Mouse (Mus musculus) ES-CJ7 (cell line): ENCODE measurements around the gene Nelfb.

Experiments
- DNase-seq: peaks from one replicate; pipeline ENCODE4 v3.0.0; 2011; ENCODE audit warnings: low read depth, low spot score

Nelfb gene

DNA sequence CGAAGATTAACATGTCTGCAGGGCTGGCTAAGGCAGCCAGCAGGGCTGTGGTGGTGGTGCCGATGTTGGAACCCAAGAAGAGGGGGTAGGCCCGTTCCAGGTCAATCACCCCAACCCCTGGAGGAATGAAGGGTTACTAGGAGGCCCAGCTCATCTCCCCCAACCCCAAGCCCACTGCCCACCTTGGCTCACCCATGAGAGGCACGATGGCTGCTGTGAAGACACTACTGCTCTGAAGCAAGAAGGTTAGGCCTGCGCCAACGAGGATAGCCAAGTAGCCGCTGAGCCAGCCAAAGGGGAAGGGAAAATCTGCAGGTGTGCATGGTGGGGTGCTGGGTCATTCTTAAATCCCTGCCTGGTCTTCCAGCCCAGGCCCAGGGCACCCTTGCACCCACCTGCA lies 19.3 kb upstream of the Nelfb start:
- no peak for DNase-seq

DNA sequence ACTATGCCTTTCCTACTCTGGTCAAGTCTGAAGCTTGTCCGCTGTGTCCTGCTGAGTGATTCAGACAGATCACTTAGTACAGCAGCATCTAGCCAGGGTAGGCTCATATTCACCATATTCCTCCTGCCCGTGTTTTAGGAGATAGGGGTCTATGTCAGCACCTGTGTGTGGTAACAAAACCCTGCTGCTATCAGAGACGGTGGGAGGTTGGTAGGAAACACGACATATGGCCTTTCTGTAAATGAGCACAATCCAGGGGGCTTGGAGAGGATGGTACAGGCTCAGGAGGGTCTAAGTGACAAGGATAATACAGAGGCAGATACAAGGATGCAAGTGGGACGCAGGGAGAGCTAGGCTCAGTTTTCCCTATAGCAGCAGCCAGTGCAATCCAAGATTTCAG lies 18.3 kb upstream of the Nelfb start:
- no peak for DNase-seq

DNA sequence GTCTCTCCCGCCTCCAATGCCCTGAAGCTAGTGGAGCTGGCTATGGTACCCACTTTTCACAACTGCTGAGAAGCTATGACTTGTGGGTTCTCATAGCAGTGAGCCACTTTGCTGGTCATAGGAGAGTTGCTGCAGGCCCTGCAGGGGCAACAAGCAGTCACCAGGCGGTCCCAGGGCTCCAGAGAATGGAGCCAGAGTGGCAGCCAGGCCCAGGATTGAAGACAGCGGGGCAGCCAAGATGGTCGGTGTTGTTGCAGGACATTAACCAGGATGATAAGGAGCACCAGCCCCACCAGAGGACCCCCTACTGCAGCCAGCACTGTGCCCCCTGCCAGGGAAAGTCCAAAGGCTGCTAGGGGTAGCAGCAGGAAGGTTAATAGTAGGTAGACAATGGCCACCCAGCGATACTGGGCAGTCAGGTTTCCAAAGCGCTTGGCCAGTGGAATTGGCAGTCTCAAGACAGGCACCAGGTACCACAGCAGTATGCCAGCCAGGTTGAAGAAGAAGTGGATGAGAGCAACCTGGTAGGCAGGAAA lies 17.8 kb upstream of the Nelfb start:
- no peak for DNase-seq

DNA sequence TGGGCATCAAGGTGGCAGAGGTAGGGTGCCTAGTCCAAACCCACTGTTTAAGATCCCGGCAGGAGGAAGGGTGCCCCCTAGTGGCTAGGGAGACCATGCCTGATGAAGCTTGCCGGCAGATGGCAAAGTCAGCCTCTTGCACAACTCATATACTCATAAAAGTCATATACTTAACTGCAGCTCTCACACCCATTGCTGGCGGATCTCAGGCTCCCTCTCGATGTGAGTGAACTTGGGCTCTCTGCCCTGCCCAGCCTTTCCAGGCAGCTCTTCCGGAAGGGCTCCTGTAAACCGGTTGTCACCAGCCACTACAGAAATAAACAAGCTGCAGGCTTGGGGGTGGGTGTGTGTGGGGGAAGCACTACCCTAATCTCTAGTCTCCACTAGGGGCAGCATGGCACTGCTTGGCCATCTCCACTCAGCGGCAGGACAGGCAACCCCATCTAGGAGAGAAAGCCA lies 17.2 kb upstream of the Nelfb start:
- DNase-seq, result peak; percentile 95

DNA sequence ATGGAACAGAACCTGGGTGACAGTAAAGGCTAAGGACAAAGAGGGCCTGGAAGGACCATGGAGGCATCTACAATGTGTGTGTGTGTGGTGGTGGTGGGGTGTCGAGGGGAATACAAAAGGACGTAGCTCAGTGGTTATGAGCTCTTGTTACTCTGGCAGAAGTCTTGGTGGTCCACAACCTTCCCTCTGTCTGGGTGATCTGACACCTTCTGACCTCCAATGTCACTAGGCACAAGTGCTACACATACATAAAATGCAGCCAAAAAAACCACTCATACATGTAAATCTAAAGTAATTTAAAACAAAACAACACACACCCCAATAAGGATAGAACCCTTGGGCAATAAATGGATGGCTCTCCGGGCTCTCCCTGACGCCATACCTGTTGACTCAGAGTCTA lies 16.1 kb upstream of the Nelfb start:
- DNase-seq, result no peak

DNA sequence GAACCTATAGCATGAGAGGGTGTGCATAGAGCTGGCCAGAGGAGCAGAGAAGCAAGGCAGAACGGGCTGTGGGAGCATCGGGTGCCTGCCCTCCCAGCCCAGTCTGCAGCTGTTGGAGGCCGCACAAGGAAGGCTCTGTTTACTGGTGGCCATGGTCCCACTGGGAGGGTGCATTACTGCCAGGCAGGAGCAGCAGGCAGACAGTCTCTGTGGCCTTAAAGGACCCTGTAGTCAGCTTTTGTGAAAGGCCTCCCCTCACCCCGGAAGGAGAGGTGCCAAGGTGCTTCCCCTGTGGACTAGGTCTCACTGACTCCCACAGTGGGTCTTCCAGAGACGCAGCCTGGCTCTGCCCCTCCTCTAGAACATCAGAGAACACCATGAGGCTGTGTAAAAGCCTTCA lies 15.6 kb upstream of the Nelfb start:
- no peak for DNase-seq

DNA sequence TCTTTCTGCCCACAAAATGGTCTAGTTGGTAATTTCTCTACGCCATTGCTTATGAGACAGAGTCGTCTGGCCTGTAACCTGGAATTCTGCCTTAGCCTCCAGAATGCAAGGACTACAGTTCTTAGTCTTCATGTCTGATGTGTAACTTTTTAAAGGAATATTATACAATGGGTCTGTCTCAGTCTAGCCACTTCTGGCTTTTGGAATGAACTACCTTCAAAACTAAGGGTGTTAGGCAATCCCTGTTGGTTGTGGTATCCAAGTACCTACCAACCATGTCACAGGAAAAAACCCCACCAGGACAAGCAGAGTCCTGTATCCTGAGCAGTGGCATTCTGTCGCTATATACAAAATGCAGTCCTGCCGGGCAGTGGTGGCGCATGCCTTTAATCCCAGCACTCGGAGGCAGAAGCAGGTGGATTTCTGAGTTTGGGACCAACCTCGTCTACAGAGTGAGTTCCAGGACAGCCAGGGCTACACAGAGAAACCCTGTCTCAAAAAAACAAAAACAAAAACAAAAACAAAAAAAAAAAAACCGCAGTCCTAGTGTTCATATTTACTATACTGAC lies 14.6 kb upstream of the Nelfb start:
- DNase-seq, result no peak

DNA sequence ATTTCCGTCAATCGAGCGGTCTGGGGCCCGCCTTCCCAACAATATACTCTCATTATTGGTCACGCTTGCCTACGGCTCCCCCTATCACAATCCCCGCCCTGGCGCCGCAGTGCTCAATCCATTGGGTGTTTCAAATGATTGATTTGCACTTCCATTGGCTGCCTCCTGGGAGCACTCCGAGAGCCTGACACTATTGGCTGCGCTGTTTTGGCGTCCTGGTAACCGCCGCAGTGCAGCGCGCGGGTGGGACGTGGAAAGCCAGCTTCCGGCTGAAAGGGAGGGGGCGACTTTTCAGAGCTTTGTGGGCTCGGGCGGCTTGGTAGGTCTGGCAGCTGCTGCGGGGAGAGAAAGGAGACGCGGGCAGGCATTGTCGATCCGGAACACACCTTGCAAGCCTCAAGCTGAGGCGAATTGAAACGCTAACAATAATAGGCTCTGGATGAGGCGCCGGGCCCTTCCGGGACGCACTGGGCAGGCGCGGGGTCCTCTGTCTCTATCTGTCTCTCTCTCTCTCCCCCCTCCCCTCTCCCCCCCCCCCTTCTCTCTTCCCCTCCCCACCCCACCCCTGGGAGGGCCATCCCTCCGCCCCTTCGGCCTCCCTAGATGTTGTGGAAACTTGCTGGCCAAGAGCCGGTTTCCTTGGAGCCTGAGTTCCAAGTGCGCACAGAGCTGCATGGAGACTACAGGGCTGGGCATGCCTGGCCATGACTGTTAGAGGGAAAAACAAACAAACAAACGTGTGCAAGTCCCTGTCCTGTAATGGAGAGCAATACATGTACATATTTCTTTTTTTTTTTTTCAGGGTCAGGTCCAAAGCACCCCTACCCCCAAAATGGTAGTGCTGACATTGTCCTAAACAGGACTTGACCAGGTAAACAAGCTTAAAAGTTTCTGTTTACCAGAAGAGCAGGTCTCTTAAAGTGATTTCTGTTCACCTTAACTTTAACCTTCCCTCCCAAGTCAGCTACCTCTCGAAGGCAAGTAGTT lies 13.8 kb upstream of the Nelfb start:
- peak; percentile 100 for DNase-seq

DNA sequence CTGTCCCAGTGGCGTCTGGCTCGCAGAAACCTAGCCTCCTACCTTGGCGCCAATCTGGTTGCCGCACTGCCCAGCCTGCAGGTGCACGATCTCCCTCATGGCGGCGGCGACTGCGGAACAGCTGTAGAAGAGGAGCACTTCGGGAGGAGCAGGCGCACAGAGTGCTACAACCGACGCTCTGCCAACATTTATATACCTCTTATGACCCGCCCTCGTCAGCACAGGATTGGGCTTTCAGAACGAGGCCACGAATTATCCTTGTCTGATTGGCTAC lies 13.1 kb upstream of the Nelfb start, which contains the start of gene Tubb4b:
Gene Tubb4b (minus strand): TSS at position 211 of the 274 bp plus-strand sequence.
- DNase-seq, result no peak

DNA sequence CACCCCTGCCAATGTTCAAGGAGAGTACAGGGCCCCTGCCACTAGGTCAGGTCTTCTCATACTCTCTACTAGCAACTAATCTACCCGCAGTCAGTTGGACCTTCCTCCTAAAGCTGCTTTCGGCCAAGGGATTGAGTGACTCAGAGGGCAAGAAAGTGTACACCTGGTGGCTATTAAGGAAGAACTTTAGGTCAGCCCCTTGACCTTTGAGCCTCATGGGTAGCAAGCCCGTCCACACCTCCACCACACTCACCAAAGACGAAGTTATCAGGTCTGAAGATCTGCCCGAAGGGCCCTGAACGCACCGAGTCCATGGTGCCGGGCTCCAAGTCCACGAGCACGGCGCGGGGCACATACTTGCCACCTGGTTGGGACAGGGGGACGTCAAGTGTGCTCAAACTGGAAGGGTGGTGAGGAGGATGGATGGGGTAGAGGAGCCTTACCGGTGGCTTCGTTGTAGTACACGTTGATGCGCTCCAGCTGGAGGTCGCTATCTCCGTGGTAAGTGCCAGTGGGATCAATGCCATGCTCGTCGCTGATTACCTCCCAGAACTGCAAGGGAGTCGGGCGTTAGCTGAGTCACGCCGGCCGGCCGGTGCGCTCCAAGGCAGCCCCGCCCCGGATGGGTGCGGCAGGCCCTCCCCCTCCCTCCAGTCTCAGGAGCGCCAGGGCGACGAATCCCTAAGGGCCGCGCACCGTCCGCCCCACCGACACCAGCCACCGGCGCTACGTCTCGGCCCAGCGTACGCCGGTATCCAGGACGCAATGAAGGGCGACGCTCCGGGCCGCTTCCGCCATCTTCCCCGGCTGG lies 12.6 kb upstream of the Nelfb start:
- peak; percentile 85 for DNase-seq

DNA sequence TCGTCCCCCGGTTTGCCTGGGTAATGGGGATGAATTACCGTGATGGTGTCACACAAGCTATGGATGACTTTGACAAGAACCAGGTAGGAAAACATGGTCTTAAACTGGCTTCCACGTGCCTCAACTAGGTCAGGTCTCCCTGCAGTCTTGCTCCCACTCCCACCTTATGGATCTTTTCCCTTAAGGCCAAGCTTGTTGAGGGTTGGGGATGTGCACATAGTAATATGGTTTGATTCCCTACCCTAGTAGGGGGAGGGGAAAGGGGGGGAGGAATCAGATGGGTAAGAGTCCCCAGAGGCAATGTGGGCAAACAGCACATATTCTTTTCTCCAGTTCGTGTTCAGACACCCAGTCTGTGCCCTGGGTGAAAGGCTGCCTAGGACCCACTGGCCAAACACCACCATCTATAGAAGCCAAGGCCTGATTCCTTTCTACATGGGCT lies 10.1 kb upstream of the Nelfb start:
- DNase-seq, result peak; percentile 33

DNA sequence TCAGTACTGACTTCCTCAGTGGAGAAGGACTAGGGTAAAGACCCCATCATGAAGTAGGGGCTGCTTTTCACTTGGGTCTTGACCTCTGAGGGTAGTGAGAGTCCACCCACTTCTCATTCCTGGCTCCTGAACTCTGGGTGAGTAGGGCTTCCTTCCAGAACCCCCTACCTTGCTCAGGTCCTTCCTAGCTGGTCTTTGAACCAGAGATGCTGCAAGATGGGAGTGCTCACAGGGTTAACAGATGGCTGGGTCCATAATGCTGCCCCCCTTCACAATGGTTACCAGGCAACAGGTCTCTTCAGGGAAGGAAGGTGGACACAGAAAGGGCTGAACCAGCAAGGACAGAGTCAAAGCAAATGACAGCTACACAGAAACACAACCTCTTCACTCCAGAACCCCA lies 7.2 kb upstream of the Nelfb start, which contains the start of gene Fam166a:
Gene Fam166a (plus strand): TSS at position 301 of the 400 bp plus-strand sequence.
- DNase-seq, result no peak

DNA sequence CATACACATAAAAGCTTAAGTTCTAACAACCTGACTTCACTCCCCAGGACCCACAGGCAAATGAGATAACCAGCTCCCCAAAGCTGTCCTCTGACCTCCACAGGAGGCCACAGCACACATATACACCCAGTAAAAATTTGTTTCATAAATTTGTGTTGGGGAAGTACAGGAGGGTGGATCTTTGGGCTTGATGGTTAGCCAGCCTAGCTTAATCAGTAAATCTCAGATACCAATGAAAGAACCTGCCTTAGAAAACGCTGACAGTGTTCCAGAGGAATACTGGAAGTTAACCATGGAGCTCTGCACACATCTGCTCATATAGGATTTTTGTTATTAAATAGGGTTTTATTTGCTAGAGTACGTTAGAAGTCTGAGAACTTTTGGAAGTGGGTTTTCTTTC lies 6.4 kb upstream of the Nelfb start:
- no peak for DNase-seq

DNA sequence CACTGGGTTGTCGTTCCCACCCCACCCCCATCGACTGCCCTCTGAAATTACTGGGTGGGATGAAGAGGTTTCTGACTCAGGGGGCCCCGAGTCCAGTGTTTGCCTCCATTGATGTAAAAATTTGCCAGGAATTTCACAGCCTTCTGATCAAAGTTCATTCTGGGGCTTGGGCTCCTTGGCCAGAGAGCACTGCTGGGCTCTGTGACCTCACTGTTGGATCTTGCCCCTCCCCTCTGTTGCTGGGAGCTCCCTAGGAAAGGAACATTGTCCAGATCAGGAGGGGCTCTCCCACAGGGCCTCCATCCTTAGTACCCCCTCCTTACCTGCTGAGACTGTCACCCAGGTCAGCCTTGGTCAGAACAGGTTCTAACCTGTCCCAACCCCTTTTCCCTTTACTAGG lies 3.2 kb upstream of the Nelfb start, which contains the start of gene Stpg3:
Gene Stpg3 (minus strand): TSS at position 194 of the 400 bp plus-strand sequence.
- DNase-seq, result no peak

DNA sequence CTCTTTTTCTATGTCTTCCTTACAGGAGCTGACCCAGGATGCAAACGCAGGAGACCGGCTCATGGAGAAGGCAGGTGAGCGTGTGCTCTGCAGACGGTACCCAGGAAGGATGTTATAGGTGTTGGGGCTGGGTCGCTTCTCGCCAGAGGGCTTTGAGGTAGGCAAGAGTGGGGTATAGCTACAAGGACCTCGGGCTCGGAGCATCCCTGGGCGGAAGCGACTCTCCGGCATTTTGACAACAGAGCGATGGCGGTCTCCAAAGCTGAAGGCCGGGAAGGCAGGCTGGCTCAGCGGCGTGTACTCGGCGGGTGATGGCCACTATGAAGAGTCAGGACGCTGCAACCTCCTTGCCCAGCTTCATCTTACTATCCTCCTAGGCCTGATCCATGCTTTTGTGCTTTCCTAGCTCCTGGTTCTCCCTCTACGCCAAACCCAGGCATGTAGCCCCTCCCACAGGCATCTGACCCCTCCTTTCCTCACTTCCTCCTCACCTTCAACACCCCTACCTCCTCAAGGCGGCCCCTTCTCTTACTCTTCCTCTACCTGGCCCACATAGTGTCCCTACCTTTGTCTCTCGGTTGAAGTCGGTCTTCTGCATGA lies 2.1 kb upstream of the Nelfb start:
- DNase-seq, result no peak

DNA sequence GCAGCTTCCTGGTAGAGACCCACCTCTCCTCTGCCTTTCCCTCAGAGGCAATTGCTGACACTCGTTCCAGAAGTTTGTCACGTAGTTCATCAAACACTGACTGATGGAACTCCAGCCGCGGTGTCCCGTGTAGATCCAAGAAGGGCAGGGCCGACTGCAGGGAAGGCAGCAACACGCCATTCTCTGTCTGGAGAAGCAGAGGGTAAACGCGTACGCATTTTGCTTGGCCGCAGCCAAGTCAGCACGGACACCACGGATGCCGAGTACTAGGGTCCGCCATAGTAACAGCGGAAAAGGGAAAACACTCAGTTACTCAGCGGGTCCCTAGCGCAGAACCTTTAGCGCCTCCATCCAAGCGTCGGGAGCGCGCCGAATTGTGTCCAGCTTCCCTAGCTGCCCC lies 603 bp downstream of the Nelfb start:
- no peak for DNase-seq

DNA sequence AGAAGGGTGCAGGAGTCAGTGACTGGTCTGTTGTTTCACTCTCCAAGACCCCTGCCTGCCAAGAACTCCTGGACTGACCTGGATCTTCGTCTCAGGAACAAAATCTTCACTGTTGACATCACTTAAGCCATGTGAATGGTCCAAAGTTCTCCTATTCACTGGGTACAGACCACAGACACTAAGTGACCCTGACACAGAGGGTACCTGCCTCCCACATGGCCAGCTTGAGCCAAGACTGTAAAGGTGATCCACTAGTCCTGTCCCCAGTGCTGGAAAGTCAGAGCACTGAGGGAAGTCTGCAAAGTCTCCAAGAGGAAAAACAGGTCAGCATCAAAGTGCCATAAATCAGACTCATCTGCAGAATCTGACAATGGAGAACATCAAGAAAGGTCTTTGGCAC lies 3.7 kb downstream of the Nelfb start:
- no peak for DNase-seq

DNA sequence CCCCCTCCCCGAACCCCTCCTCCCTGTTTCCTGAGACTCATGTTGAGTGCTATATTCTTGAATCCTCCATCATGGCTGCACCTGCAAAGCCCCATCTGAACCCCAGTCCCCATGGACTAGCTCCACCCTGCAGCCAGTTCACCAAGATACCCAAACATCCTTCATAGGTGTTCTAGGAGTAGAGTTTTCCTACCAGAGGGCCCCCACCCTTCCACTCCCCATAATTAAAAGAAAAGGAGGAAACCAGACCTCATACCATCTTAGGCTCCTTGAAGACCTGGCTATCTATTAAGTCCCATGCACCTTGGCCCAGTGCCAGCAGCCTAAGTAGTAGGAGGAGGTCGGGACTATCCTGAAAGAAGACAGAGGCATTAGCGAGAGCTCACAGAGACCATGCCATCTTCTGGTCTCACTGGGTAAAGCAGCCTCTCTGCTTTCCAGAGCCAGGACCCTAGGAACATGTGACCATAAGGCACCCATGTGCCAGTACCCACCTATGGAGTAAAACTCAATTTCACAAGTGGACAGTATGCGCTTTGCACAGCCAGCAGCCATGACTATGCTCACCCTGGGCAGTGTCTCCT lies 7.6 kb downstream of the Nelfb start:
- peak; percentile 68 for DNase-seq

DNA sequence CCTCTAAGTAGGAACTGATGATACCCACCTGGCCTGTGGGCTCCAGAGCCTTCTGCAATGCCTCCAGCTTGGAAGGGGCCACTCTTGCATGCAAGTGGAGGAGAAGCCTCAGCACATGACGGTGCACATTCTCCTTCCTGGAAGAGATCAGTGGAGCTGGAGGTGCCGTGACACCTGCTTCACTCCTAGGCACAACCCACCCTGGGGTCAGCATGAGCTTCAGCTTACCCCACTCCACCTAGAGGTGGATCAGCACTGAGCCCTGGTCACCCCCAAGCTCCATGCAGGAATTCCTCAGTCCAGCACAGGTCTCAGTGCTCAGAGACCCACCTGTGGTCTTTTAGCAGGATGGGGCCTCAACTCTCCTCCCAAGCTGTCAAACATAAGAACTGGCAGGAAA lies 10.7 kb downstream of the Nelfb start:
- DNase-seq, result no peak

DNA sequence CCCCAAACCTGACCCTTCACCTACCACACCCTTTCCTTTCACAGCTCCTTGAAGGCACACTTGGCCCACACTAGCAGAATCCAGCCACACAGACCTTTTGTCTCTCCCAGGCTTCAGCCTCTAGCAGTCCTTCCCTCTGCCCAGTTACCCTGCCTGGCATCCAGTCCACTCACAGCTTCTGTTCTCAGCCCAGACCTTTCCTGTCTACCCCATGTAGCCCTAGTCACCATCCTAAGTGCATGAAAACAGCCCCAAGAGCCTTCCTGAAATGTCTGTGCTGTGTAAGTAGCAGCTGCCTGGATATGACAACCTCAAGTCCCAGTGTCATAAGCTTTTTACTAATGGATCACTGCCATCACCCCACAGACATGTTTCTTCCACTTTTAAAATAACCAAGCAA lies 13.3 kb downstream of the Nelfb start:
- no peak for DNase-seq

DNA sequence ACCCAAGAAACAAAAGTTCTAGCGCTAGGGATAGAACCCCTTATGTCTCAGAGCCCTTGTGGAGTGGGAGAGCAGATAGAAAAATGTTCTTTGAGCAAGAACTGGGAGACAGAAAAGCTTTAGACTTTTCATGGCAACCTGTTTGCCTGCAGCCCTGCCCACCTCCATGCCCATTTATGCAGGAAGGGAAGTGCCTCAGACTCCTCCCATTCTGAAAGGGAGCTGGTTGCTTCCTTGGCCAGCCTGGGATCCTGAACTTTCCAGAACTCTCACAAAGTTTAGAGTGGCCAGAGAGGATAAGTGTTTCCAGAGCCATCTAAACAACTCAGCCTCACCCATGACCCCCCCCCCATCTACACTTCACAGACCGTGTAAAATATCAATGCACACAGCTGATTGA lies 14.1 kb downstream of the Nelfb start:
- DNase-seq, result no peak
